Mouse (Mus musculus) forebrain, embryonic 16.5 days (tissue): ENCODE measurements at regions not wholly inside any gene's neighbourhood (a gene's known extent, or its start where the extent isn't known, plus 50 kb on each side); places are given as distances from the start of the nearest gene placed in this dataset.
A peak's percentile ranks its signal among the peaks of the same experiment; 100 is the strongest.

ENCODE experiments used
- ATAC-seq: fragments of 200-750 bp; cut with Nextera tagmentation; 2 replicates; pipeline ENCODE4 v1.8.0; 2017; ENCODE audit warnings: mild to moderate bottlenecking, moderate library complexity
- H3K27ac ChIP-seq: fragments of 300-500 bp; sonication (generic); 2 replicates; pipeline ENCODE4 v1.5.1; 2014; ENCODE audit warnings: low read length, control low read depth
- H3K27me3 ChIP-seq: fragments of 300-500 bp; sonication (generic); replicated peaks from 2 replicates; pipeline ENCODE4 v1.6.1; 2014; ENCODE audit warnings: low read length; ENCODE audit not compliant: control insufficient read depth, insufficient read depth
- H3K36me3 ChIP-seq: fragments of 300-500 bp; sonication (generic); 2 replicates; pipeline ENCODE4 v1.6.1; 2014; ENCODE audit not compliant: control insufficient read depth, insufficient read depth
- H3K4me1 ChIP-seq: fragments of 300-500 bp; sonication (generic); replicated peaks from 2 replicates; pipeline ENCODE4 v1.6.1; 2014; ENCODE audit warnings: low read length; ENCODE audit not compliant: control insufficient read depth, insufficient read depth
- H3K4me2 ChIP-seq: fragments of 300-500 bp; sonication (generic); 2 replicates; pipeline ENCODE4 v1.6.1; 2014; ENCODE audit warnings: mild to moderate bottlenecking, low read length, control low read depth
- H3K4me3 ChIP-seq: fragments of 300-500 bp; sonication (generic); replicated peaks from 2 replicates; pipeline ENCODE4 v1.5.1; 2014; ENCODE audit warnings: mild to moderate bottlenecking, low read length, control low read depth
- H3K9ac ChIP-seq: fragments of 300-500 bp; sonication (generic); replicated peaks from 2 replicates; pipeline ENCODE4 v1.6.1; 2014; ENCODE audit warnings: low read depth, low read length, control low read depth
- H3K9me3 ChIP-seq: fragments of 300-500 bp; sonication (generic); 2 replicates; pipeline ENCODE4 v1.6.1; 2016; ENCODE audit warnings: low read length; ENCODE audit not compliant: control insufficient read depth
- WGBS: fragments of 180-500 bp; shearing (Covaris S2); extraction: QIAGEN DNeasy Blood & Tissue Kit; methylation state at CpG from one replicate; pipeline ENCODE4 v1.1.7; 2014; 5-methylcytosine and 5-hydroxymethylcytosine counted together

DNA sequence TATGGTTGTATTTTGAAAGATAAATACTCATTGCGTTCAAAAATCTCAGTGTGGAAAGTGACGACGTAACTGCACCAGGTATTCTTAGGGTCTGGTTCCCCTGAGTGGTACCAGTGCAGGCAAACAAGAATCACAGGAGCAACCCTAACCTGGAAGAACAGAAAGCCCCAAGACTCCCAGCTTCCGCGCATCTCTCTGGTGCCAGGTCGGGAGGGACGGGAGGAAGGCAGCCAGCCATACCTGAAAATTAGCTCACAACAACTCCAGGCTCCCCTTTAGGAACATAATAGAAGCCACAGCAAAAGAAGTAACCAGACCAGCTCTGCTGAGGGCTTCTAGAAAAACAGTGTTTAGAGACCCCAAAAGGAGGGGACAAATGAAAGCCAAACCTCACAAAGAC is 235.4 kb upstream of the Kazn start:
- Histone ChIP-seq H3K4me3 (peak overlapping the region; percentile 34), H3K36me3 (no peaks in the 10 kb centered on the region), H3K9ac (0 out of 2 replicates have a peak overlapping the region, but pooled peaks have one; percentile 32), H3K27ac (no peak overlapping the region; the same call in 1 of the 2 replicates), H3K9me3 (0 out of 2 replicates have a peak, but pooled peaks cover 3% of the 10 kb centered on the region), H3K4me1 (peaks cover 35% of the 10 kb centered on the region), H3K27me3 (no peaks in the 10 kb centered on the region), H3K4me2 (peak overlapping the region; percentile 51)
- ATAC-seq, result no peak
- 46% methylated on average over 7 of the region's 7 CpGs for WGBS

- Histone ChIP-seq H3K36me3 (no peaks in the 10 kb centered on the region), H3K27me3 (no peaks in the 10 kb centered on the region), H3K9ac (no peak overlapping the region), H3K27ac (0 out of 2 replicates have a peak overlapping the region, but pooled peaks have one; percentile 5), H3K4me2 (peak overlapping the region; percentile 51), H3K4me3 (peak overlapping the region; percentile 34), H3K9me3 (0 out of 2 replicates have a peak, but pooled peaks cover 3% of the 10 kb centered on the region), H3K4me1 (peaks cover 35% of the 10 kb centered on the region)
- 8% methylated on average over 12 of the region's 12 CpGs for WGBS
- ATAC-seq, result peak; percentile 70
These were observed 234.8 kb upstream of the Kazn start for GRCm38 (mm10) chr4:142474018-142474417.

GRCm38 (mm10) chr4:142473284-142473683 is 234.1 kb upstream of the Kazn start:
- Histone ChIP-seq H3K27me3 (no peaks in the 10 kb centered on the region), H3K9ac (no peak overlapping the region), H3K4me1 (peaks cover 35% of the 10 kb centered on the region), H3K36me3 (no peaks in the 10 kb centered on the region), H3K4me3 (no peak overlapping the region), H3K27ac (no peak overlapping the region), H3K9me3 (0 out of 2 replicates have a peak, but pooled peaks cover 3% of the 10 kb centered on the region), H3K4me2 (no peak overlapping the region)
- 0 out of 2 replicates have a peak, but pooled peaks have one; percentile 20 for ATAC-seq
- 45% methylated on average over 8 of the region's 8 CpGs for WGBS

DNA sequence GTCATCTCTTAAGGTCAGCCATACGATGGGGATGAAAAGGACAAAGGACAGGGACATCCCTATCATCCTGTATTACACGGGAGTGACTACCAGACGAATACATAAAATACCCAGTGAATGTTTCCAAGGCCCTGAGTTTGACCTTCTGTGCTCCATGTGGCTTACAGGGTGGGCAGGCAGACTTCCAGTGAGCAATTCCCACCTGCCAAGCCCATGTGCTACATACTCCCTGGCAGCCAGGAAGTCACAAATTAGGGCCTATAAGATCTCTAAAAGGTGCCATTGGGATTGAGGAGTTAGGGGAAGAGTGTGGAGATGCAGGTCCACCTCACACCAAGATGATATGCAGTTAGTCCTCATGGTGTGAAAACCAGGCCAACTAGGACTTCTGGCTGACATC is 233.1 kb upstream of the Kazn start:
- no peak overlapping the region for H3K4me2 ChIP-seq
- WGBS, result 94% methylated on average over 3 of the region's 3 CpGs
- H3K27ac ChIP-seq, result no peak overlapping the region
- ATAC-seq, result no peak
- 0 out of 2 replicates have a peak, but pooled peaks cover 3% of the 10 kb centered on the region for H3K9me3 ChIP-seq
- H3K9ac ChIP-seq, result no peak overlapping the region
- peaks cover 35% of the 10 kb centered on the region for H3K4me1 ChIP-seq
- H3K36me3 ChIP-seq, result no peaks in the 10 kb centered on the region
- no peak overlapping the region for H3K4me3 ChIP-seq
- H3K27me3 ChIP-seq, result no peaks in the 10 kb centered on the region

DNA sequence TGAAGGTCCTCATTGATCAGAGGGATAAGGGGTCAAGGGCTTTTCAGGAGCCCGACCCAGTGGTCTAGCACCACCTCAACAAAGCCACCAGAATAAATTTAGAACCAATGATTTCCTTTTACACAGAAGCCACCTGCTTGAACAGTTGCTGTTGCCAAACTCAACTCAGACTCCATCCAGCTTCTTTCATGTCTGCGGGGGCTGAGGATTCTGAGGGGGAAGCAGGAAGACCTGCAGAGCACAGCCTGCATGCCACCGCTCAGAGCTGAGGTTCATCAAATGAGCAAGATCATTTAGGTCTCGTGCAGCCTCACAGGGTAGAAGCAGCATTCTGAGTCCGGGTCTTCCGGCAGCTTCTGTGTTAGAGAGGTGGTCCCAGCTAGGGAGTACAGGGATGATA is 231.6 kb upstream of the Kazn start:
- 0 out of 2 replicates have a peak, but pooled peaks cover 3% of the 10 kb centered on the region for H3K9me3 ChIP-seq
- no peaks in the 10 kb centered on the region for H3K36me3 ChIP-seq
- H3K27me3 ChIP-seq, result no peaks in the 10 kb centered on the region
- no peak overlapping the region for H3K9ac ChIP-seq
- H3K4me2 ChIP-seq, result no peak overlapping the region
- ATAC-seq, result no peak
- no peak overlapping the region for H3K4me3 ChIP-seq
- H3K4me1 ChIP-seq, result peaks cover 33% of the 10 kb centered on the region
- 83% methylated on average over 6 of the region's 6 CpGs for WGBS
- H3K27ac ChIP-seq, result no peak overlapping the region

GRCm38 (mm10) chr4:142467920-142468319 is 228.7 kb upstream of the Kazn start:
- H3K36me3 ChIP-seq, result no peaks in the 10 kb centered on the region
- H3K4me2 ChIP-seq, result no peak overlapping the region
- H3K4me1 ChIP-seq, result 0 out of 2 replicates have a peak, but pooled peaks cover 6% of the 10 kb centered on the region
- ATAC-seq, result no peak
- H3K9ac ChIP-seq, result no peak overlapping the region
- WGBS, result 54% methylated on average over 6 of the region's 6 CpGs
- H3K27me3 ChIP-seq, result no peaks in the 10 kb centered on the region
- 0 out of 2 replicates have a peak, but pooled peaks cover 3% of the 10 kb centered on the region for H3K9me3 ChIP-seq
- H3K4me3 ChIP-seq, result no peak overlapping the region
- H3K27ac ChIP-seq, result no peak overlapping the region

DNA sequence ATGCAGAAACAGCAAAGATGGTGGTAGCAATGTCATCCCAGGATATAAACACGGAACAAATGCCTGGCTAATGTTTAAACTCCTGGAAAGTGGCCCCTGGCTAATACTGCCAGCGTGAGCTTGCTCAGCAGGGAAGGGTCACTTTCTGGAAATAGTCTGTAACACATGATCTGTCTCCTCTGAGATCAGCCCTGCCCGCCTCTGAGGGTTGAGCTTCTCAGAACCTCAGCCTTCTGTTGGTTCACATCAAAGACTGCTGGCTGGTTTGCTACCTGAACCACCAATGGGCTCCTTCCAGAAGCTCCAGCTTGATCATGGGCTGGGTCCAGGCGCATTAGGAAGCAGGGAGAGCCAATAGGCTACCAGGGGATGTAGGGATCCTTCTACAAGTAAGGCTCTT is 226.0 kb upstream of the Kazn start:
- Histone ChIP-seq H3K4me1 (no peaks in the 10 kb centered on the region), H3K27me3 (no peaks in the 10 kb centered on the region), H3K4me3 (no peak overlapping the region), H3K4me2 (no peak overlapping the region), H3K9me3 (no peaks in the 10 kb centered on the region), H3K36me3 (no peaks in the 10 kb centered on the region), H3K27ac (no peak overlapping the region), H3K9ac (no peak overlapping the region)
- no peak for ATAC-seq
- WGBS, result 87% methylated on average over 4 of the region's 4 CpGs

DNA sequence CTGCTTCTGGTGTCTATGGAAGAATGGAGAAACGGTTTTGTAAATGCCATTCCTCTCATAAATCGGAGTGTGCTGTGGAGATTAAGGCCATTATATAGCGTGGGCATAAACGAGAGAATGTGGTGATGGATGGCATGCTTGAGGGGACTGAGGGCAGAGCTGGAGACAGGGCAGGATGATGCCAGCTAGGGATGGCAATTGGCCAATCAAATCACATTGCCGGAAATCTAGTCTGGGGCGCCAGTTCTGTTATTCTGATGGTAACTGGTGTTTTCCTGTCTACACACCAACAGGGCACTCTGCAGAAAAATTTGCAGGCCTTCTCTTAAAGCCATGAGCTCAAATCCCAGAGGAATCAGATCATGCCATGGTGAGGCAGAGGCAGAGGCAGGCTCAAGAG is 224.9 kb upstream of the Kazn start:
- Histone ChIP-seq H3K9ac (no peak overlapping the region), H3K4me3 (no peak overlapping the region), H3K27me3 (no peaks in the 10 kb centered on the region), H3K36me3 (no peaks in the 10 kb centered on the region), H3K4me2 (no peak overlapping the region), H3K27ac (no peak overlapping the region), H3K9me3 (no peaks in the 10 kb centered on the region), H3K4me1 (no peaks in the 10 kb centered on the region)
- 90% methylated on average over 6 of the region's 6 CpGs for WGBS
- ATAC-seq, result no peak

DNA sequence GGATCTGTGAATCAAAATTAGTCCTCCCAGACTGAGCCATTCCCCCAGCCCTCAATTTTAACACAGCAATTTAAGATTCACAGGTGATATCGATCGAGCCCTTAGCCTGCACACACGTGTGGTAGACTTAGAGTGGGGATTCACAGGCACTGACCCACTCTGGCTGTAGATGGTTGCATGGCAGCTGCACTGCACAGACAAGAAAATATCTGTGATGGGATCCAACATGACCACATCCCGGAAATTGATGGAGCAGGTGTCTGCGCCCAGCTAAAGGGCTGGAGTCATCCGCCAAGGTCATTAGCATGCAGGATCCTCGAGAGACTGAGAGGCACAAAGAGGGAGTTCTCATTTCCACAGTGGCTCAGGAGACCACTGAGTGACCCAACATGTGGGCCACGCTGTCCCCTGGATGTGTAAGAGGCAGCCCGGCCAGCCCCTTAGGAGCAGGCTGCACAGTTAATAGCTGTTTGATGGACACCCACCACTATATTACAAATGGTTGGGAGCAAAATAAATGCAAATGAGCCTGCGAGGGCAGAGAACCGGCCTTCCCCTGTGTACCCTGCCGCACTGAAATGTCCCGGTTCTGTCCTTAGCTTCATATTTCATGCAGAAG is 221.4 kb upstream of the Kazn start:
- no peak for ATAC-seq
- Histone ChIP-seq H3K4me3 (no peak overlapping the region), H3K36me3 (no peaks in the 10 kb centered on the region), H3K9ac (no peak overlapping the region), H3K9me3 (no peaks in the 10 kb centered on the region), H3K4me1 (no peaks in the 10 kb centered on the region), H3K4me2 (no peak overlapping the region), H3K27ac (no peak overlapping the region), H3K27me3 (no peaks in the 10 kb centered on the region)
- 80% methylated on average over 13 of the region's 13 CpGs for WGBS
